Mouse (Mus musculus): ENCODE results near the gene Efcab11.

- TF ChIP-seq CTCF (IDR thresholded peaks at IDR 0.05; ENCODE audit: insufficient read depth, low read length) (no peak), POLR2A (IDR thresholded peaks at IDR 0.05; ENCODE audit: borderline replicate concordance, extremely low read depth, low read depth, low read length) (0 out of 2 replicates have a peak, but pooled peaks have one; percentile 23)
Measured at GRCm38 (mm10) chr12:99757754-99758526, 126.3 kb downstream of the Efcab11 start.

All from lung, adult 2 months (tissue).